Mouse (Mus musculus): ENCODE results near the gene Mtmr10. TPM values are rescaled to one million over a fixed set of nuclear protein-coding genes. Genes with fewer than 3 reads are reported as not detected.

Gene Mtmr10
- polyA plus RNA-seq, 1 experiment, result 19.8 TPM

- TF ChIP-seq CTCF (IDR thresholded peaks at IDR 0.05; ENCODE audit: borderline replicate concordance, insufficient read depth, low read length) (peak; percentile 36; the same call in 1 of the 2 replicates), POLR2A (IDR thresholded peaks at IDR 0.05; ENCODE audit: low read depth, low read length) (no peak)
- H3K4me3 ChIP-seq (ENCODE audit: insufficient read depth, low read length), result no peak overlapping the region
- no peak overlapping the region for H3K27ac ChIP-seq (ENCODE audit: insufficient read depth, low read length)
- no peaks in the 10 kb centered on the region for H3K4me1 ChIP-seq (ENCODE audit: control insufficient read depth, insufficient read depth, low read length)
These were observed 39.4 kb downstream of the Mtmr10 start for GRCm38 (mm10) chr7:64326892-64327291.

GRCm38 (mm10) chr7:64327486-64327885, 40.0 kb downstream of the Mtmr10 start:
- H3K4me3 ChIP-seq (ENCODE audit: insufficient read depth, low read length), result no peak overlapping the region
- TF ChIP-seq POLR2A (IDR thresholded peaks at IDR 0.05; ENCODE audit: low read depth, low read length), result no peak
- no peak for TF ChIP-seq CTCF (IDR thresholded peaks at IDR 0.05; ENCODE audit: borderline replicate concordance, insufficient read depth, low read length)

GRCm38 (mm10) chr7:64331309-64331708, 43.9 kb downstream of the Mtmr10 start:
- no peak overlapping the region for H3K4me3 ChIP-seq (ENCODE audit: insufficient read depth, low read length)
- TF ChIP-seq POLR2A (IDR thresholded peaks at IDR 0.05; ENCODE audit: low read depth, low read length) (no peak), CTCF (IDR thresholded peaks at IDR 0.05; ENCODE audit: borderline replicate concordance, insufficient read depth, low read length) (no peak)
- H3K4me1 ChIP-seq (ENCODE audit: control insufficient read depth, insufficient read depth, low read length), result no peaks in the 10 kb centered on the region
- H3K27ac ChIP-seq (ENCODE audit: insufficient read depth, low read length), result no peak overlapping the region

More at GRCm38 (mm10) chr7:64327486-64327885, 40.0 kb downstream of the Mtmr10 start:
- Histone ChIP-seq H3K27ac (ENCODE audit: insufficient read depth, low read length) (no peak overlapping the region), H3K4me1 (ENCODE audit: control insufficient read depth, insufficient read depth, low read length) (no peaks in the 10 kb centered on the region)

- Histone ChIP-seq H3K27ac (ENCODE audit: insufficient read depth, low read length) (no peak overlapping the region), H3K4me3 (ENCODE audit: insufficient read depth, low read length) (no peak overlapping the region), H3K4me1 (ENCODE audit: control insufficient read depth, insufficient read depth, low read length) (no peaks in the 10 kb centered on the region)
- TF ChIP-seq CTCF (IDR thresholded peaks at IDR 0.05; ENCODE audit: borderline replicate concordance, insufficient read depth, low read length), result no peak
- TF ChIP-seq POLR2A (IDR thresholded peaks at IDR 0.05; ENCODE audit: low read depth, low read length), result no peak
These were observed 45.2 kb downstream of the Mtmr10 start for GRCm38 (mm10) chr7:64332686-64333085.

GRCm38 (mm10) chr7:64347813-64348212, 60.4 kb downstream of the Mtmr10 start:
- Histone ChIP-seq H3K27ac (ENCODE audit: insufficient read depth, low read length) (no peak overlapping the region), H3K4me1 (ENCODE audit: control insufficient read depth, insufficient read depth, low read length) (no peaks in the 10 kb centered on the region), H3K4me3 (ENCODE audit: insufficient read depth, low read length) (no peak overlapping the region)
- TF ChIP-seq CTCF (IDR thresholded peaks at IDR 0.05; ENCODE audit: borderline replicate concordance, insufficient read depth, low read length) (no peak), POLR2A (IDR thresholded peaks at IDR 0.05; ENCODE audit: low read depth, low read length) (no peak)

GRCm38 (mm10) chr7:64349147-64349861, 61.9 kb downstream of the Mtmr10 start:
- Histone ChIP-seq H3K4me1 (ENCODE audit: control insufficient read depth, insufficient read depth, low read length) (no peaks in the 10 kb centered on the region), H3K27ac (ENCODE audit: insufficient read depth, low read length) (no peak overlapping the region), H3K4me3 (ENCODE audit: insufficient read depth, low read length) (no peak overlapping the region)
- no peak for TF ChIP-seq CTCF (IDR thresholded peaks at IDR 0.05; ENCODE audit: borderline replicate concordance, insufficient read depth, low read length)

GRCm38 (mm10) chr7:64351087-64351486, 63.6 kb downstream of the Mtmr10 start:
- TF ChIP-seq CTCF (IDR thresholded peaks at IDR 0.05; ENCODE audit: borderline replicate concordance, insufficient read depth, low read length), result no peak
- no peak for TF ChIP-seq POLR2A (IDR thresholded peaks at IDR 0.05; ENCODE audit: low read depth, low read length)
- H3K4me1 ChIP-seq (ENCODE audit: control insufficient read depth, insufficient read depth, low read length), result no peaks in the 10 kb centered on the region
- no peak overlapping the region for H3K4me3 ChIP-seq (ENCODE audit: insufficient read depth, low read length)
- no peak overlapping the region for H3K27ac ChIP-seq (ENCODE audit: insufficient read depth, low read length)

GRCm38 (mm10) chr7:64354206-64354605, 66.8 kb downstream of the Mtmr10 start:
- Histone ChIP-seq H3K4me1 (ENCODE audit: control insufficient read depth, insufficient read depth, low read length) (no peaks in the 10 kb centered on the region), H3K4me3 (ENCODE audit: insufficient read depth, low read length) (no peak overlapping the region), H3K27ac (ENCODE audit: insufficient read depth, low read length) (no peak overlapping the region)
- TF ChIP-seq CTCF (IDR thresholded peaks at IDR 0.05; ENCODE audit: borderline replicate concordance, insufficient read depth, low read length) (no peak), POLR2A (IDR thresholded peaks at IDR 0.05; ENCODE audit: low read depth, low read length) (no peak)

GRCm38 (mm10) chr7:64356661-64357060, 69.2 kb downstream of the Mtmr10 start:
- no peak for TF ChIP-seq CTCF (IDR thresholded peaks at IDR 0.05; ENCODE audit: borderline replicate concordance, insufficient read depth, low read length)
- no peak for TF ChIP-seq POLR2A (IDR thresholded peaks at IDR 0.05; ENCODE audit: low read depth, low read length)
- no peak overlapping the region for H3K4me3 ChIP-seq (ENCODE audit: insufficient read depth, low read length)
- H3K27ac ChIP-seq (ENCODE audit: insufficient read depth, low read length), result no peak overlapping the region
- H3K4me1 ChIP-seq (ENCODE audit: control insufficient read depth, insufficient read depth, low read length), result no peaks in the 10 kb centered on the region

- H3K4me3 ChIP-seq (ENCODE audit: insufficient read depth, low read length), result no peak overlapping the region
These were observed 70.0 kb downstream of the Mtmr10 start for GRCm38 (mm10) chr7:64357405-64357804.

More at GRCm38 (mm10) chr7:64357405-64357804, 70.0 kb downstream of the Mtmr10 start:
- TF ChIP-seq POLR2A (IDR thresholded peaks at IDR 0.05; ENCODE audit: low read depth, low read length) (no peak), CTCF (IDR thresholded peaks at IDR 0.05; ENCODE audit: borderline replicate concordance, insufficient read depth, low read length) (no peak)
- Histone ChIP-seq H3K27ac (ENCODE audit: insufficient read depth, low read length) (no peak overlapping the region), H3K4me1 (ENCODE audit: control insufficient read depth, insufficient read depth, low read length) (no peaks in the 10 kb centered on the region)
